Mouse (Mus musculus): ENCODE results near the gene Gm49450. TPM values are rescaled to one million over a fixed set of nuclear protein-coding genes. Genes with fewer than 3 reads are reported as not detected.
A peak's percentile ranks its signal among the peaks of the same experiment; 100 is the strongest.
"Not testable (repeated sequence)": the region's sequence is repeated elsewhere in the genome, so short reads cannot be mapped to it uniquely, and the experiment has no call there.

Gene Gm49450
- polyA plus RNA-seq, 1 experiment from 2014 or later = not detected

DNA sequence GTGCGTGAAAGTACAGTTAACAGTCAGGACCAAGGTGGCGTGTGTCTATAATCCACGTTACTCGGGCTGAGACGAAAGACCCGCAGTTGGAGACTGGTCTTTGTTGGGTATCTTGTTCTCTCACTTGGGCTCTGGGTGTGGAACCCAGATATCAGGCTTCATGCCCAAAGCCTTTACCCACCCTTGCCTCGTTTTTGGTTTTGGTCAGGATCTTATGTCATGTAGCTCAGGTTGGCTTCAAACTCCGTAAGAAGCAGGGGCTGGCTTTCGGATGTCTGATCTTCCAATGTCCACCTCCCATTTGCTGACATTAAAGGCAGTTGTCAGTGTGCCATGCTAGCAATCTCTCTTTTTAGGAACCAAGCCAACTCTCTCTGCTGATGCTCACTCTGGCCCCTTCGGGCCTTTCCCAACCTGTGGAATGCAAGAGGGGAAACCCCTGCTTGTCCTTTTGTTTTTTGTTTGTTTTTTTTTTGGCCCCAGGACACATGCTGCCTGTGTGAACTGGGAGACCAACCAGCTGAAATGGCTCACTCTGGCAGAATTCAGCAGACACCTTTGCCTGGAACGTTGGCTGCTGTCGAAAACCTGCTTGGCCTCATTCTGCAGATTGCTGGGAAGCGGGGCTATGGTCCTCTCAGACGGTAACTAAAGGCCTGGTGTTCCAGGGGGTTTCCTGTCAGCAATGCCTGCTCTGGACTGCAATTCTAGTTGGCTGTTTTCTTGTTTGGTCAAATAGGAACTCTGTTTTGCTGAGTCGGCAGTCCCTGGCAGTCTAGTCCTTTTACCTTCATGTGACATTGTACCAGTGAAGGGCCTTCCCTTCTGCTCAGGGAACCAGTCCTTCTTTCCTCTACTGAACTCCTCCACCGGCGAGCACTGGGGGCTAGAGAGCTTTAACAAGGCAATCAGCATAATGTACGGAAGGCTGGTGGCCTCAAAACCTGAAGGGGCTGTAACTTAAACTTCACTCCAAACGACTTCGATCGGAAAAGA, 23.7 kb upstream of the Gm49450 start:
- peak overlapping the region; percentile 16; the same call in 1 of the 2 replicates for H3K27ac ChIP-seq (ENCODE audit: low read length)
- no peak for ATAC-seq (ENCODE audit: insufficient read depth, low FRiP score)

DNA sequence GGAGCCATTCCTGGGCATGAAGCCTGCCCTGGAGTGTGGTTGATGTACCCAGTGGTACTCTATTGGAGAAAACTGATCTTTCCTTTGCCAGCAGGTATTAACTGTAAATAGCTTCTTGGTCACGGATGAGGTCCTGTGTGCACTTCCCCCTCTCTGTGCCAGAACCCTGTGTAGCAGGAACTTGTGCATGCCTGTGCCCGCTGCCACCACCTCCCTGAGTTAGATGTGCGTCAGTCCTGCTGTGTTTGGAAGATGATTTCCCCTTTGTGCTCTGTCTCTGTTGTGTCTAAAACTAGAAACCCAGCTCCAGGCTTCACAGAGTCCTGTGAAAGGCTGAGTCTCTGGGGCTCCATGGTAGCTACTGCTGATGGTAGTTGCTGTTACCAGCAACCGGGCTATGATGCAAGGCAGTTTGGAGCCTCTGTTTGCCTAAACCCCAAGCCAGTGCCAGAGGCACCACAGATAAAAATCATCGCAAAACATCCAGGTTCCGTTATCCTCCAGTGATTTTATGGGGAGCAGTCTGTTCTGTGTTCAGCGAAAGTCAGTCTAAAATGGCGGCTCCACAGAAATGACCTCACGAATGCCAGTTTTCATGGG, 19.8 kb upstream of the Gm49450 start:
- 83% methylated on average over 9 of the region's 9 CpGs for WGBS
- ATAC-seq (ENCODE audit: insufficient read depth, low FRiP score) = no peak
- H3K4me2 ChIP-seq (ENCODE audit: low read depth, low read length) = no peak overlapping the region
- no peaks in the 10 kb centered on the region for H3K36me3 ChIP-seq (ENCODE audit: control insufficient read depth, insufficient read depth, low read length)
- no peak overlapping the region for H3K27ac ChIP-seq (ENCODE audit: low read length)
- H3K9me3 ChIP-seq (replicated peaks; ENCODE audit: control insufficient read depth, low read length) = no peaks in the 10 kb centered on the region
- H3K4me3 ChIP-seq (replicated peaks; ENCODE audit: low read length) = no peak overlapping the region
- peaks cover 16% of the 10 kb centered on the region for H3K4me1 ChIP-seq (ENCODE audit: control insufficient read depth, insufficient read depth, low read length)
- no peaks in the 10 kb centered on the region for H3K27me3 ChIP-seq (ENCODE audit: control insufficient read depth, insufficient read depth, low read length)
- no peak overlapping the region for H3K9ac ChIP-seq (ENCODE audit: low read length)

More for the DNA sequence above, 23.7 kb upstream of the Gm49450 start:
- H3K4me3 ChIP-seq (replicated peaks; ENCODE audit: low read length) = no peak overlapping the region
- no peaks in the 10 kb centered on the region for H3K27me3 ChIP-seq (ENCODE audit: control insufficient read depth, insufficient read depth, low read length)
- no peak overlapping the region for H3K4me2 ChIP-seq (ENCODE audit: low read depth, low read length)
- H3K9me3 ChIP-seq (replicated peaks; ENCODE audit: control insufficient read depth, low read length) = no peaks in the 10 kb centered on the region
- peaks cover 6% of the 10 kb centered on the region for H3K4me1 ChIP-seq (ENCODE audit: control insufficient read depth, insufficient read depth, low read length)
- H3K9ac ChIP-seq (ENCODE audit: low read length) = 0 out of 2 replicates have a peak overlapping the region, but pooled peaks have one; percentile 41
- H3K36me3 ChIP-seq (ENCODE audit: control insufficient read depth, insufficient read depth, low read length) = no peaks in the 10 kb centered on the region
- WGBS = 69% methylated on average over 21 of the region's 21 CpGs

- H3K27me3 ChIP-seq (ENCODE audit: control insufficient read depth, insufficient read depth, low read length); H3K36me3 ChIP-seq (ENCODE audit: control insufficient read depth, insufficient read depth, low read length); H3K27ac ChIP-seq (ENCODE audit: low read length); H3K9me3 ChIP-seq (replicated peaks; ENCODE audit: control insufficient read depth, low read length); H3K4me2 ChIP-seq (ENCODE audit: low read depth, low read length); H3K9ac ChIP-seq (ENCODE audit: low read length); ATAC-seq (ENCODE audit: insufficient read depth, low FRiP score); H3K4me3 ChIP-seq (replicated peaks; ENCODE audit: low read length): not testable (repeated sequence)
- peaks cover 11% of the 10 kb centered on the region for H3K4me1 ChIP-seq (ENCODE audit: control insufficient read depth, insufficient read depth, low read length)
- 66% methylated on average over 15 of the region's 15 CpGs for WGBS
Observed at GRCm38 (mm10) chr15:98971576-98972320, 18.4 kb upstream of the Gm49450 start.

DNA sequence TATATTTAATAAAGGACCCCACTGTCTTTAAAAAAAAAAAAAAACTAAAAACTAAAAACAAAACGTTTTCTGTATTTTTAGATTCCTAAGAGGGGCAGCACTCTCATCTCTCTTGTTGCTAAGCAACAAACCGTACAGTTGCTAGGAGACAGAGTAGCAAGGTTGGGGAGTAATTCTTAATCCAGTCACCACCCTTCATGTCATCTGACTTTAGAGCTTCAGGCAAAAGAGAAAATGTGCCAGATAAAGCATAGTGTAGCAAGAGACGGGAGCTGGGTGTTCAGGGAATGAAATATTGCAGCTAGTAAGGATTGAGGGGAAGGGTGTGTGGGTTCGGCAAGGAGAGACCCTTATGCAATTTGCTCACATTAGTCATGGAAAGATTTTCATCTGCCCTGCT, 17.8 kb upstream of the Gm49450 start:
- Histone ChIP-seq H3K27ac (ENCODE audit: low read length) (no peak overlapping the region), H3K4me3 (replicated peaks; ENCODE audit: low read length) (no peak overlapping the region), H3K4me2 (ENCODE audit: low read depth, low read length) (no peak overlapping the region), H3K27me3 (ENCODE audit: control insufficient read depth, insufficient read depth, low read length) (no peaks in the 10 kb centered on the region), H3K9me3 (replicated peaks; ENCODE audit: control insufficient read depth, low read length) (no peaks in the 10 kb centered on the region), H3K9ac (ENCODE audit: low read length) (no peak overlapping the region), H3K36me3 (ENCODE audit: control insufficient read depth, insufficient read depth, low read length) (no peaks in the 10 kb centered on the region), H3K4me1 (ENCODE audit: control insufficient read depth, insufficient read depth, low read length) (peaks cover 11% of the 10 kb centered on the region)
- 37% methylated on average over 4 of the region's 4 CpGs for WGBS
- ATAC-seq (ENCODE audit: insufficient read depth, low FRiP score) = no peak

DNA sequence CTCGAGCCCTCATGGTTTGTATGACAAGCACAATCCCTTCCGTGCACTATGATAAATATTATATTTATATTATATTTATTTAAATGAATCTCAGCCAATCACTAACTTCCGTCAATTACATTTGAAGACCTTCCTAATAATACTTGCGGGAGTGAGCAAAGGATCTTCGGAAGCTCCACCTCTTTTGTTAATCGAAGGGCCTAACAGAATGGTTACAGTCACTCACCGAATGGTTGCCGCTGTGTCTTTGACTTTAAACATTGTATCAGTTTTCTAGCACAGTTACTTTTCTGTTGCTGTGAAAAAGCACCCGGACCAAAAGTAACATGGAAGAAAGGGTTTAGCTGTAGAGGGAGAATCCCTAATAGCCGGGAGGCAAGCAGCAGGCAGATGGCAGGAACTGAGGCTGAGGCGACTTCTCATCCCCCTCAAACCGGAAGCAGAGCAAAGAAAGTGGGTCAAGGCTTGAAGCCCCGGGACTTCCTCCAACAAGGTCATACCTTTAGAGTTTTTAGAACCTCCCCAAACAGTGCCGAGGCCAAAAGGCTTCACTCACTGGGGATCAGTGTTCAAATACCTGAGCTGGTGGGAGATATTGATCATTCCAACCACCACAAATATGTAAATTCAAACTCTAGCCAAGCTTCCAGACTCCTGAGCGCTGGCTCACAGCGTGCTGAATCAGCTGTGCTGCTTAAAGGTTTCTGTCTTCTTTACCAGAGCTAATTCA, 16.2 kb upstream of the Gm49450 start:
- no peak overlapping the region for H3K4me3 ChIP-seq (replicated peaks; ENCODE audit: low read length)
- no peaks in the 10 kb centered on the region for H3K9me3 ChIP-seq (replicated peaks; ENCODE audit: control insufficient read depth, low read length)
- H3K27ac ChIP-seq (ENCODE audit: low read length) = peak overlapping the region; percentile 70
- WGBS = 19% methylated on average over 16 of the region's 16 CpGs
- H3K4me1 ChIP-seq (ENCODE audit: control insufficient read depth, insufficient read depth, low read length) = peaks cover 11% of the 10 kb centered on the region
- ATAC-seq (ENCODE audit: insufficient read depth, low FRiP score) = no peak
- 0 out of 2 replicates have a peak overlapping the region, but pooled peaks have one; percentile 27 for H3K4me2 ChIP-seq (ENCODE audit: low read depth, low read length)
- H3K9ac ChIP-seq (ENCODE audit: low read length) = 0 out of 2 replicates have a peak overlapping the region, but pooled peaks have one; percentile 46
- no peaks in the 10 kb centered on the region for H3K27me3 ChIP-seq (ENCODE audit: control insufficient read depth, insufficient read depth, low read length)
- H3K36me3 ChIP-seq (ENCODE audit: control insufficient read depth, insufficient read depth, low read length) = no peaks in the 10 kb centered on the region

- H3K4me1 ChIP-seq (ENCODE audit: control insufficient read depth, insufficient read depth, low read length) = peaks cover 11% of the 10 kb centered on the region
- no peaks in the 10 kb centered on the region for H3K9me3 ChIP-seq (replicated peaks; ENCODE audit: control insufficient read depth, low read length)
- H3K9ac ChIP-seq (ENCODE audit: low read length) = peak overlapping the region; percentile 46; the same call in 1 of the 2 replicates
- peak overlapping the region; percentile 27; the same call in 1 of the 2 replicates for H3K4me2 ChIP-seq (ENCODE audit: low read depth, low read length)
- peak overlapping the region; percentile 70 for H3K27ac ChIP-seq (ENCODE audit: low read length)
- no peaks in the 10 kb centered on the region for H3K27me3 ChIP-seq (ENCODE audit: control insufficient read depth, insufficient read depth, low read length)
- 15% methylated on average over 12 of the region's 12 CpGs for WGBS
- H3K4me3 ChIP-seq (replicated peaks; ENCODE audit: low read length) = no peak overlapping the region
- no peaks in the 10 kb centered on the region for H3K36me3 ChIP-seq (ENCODE audit: control insufficient read depth, insufficient read depth, low read length)
- ATAC-seq (ENCODE audit: insufficient read depth, low FRiP score) = peak; percentile 50; the same call in 1 of the 2 replicates
Observed at GRCm38 (mm10) chr15:98968701-98969371, 15.5 kb upstream of the Gm49450 start.

DNA sequence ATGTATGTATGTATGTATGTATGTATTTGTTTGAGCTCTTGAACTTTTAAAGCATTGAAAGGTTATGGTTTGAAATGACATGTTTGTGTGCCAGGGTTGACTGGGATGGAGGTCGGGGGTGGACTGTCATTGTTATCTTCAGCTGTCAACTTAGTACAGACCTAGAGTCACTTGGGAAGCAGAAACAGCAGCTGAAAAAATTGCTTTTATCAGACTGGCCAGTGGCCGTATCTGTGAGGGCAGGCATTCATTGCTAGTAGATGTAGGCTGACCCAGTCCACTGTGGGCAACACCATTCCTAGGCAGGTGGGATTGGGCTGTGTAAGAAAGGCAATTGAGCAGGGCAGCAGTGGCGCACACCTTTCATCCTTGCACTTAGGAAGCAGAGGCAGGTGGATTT, 6.2 kb upstream of the Gm49450 start:
- 71% methylated on average over 3 of the region's 3 CpGs for WGBS
- no peak for ATAC-seq (ENCODE audit: insufficient read depth, low FRiP score)
- Histone ChIP-seq H3K4me1 (ENCODE audit: control insufficient read depth, insufficient read depth, low read length) (no peaks in the 10 kb centered on the region), H3K9ac (ENCODE audit: low read length) (no peak overlapping the region), H3K27ac (ENCODE audit: low read length) (no peak overlapping the region), H3K4me2 (ENCODE audit: low read depth, low read length) (no peak overlapping the region), H3K4me3 (replicated peaks; ENCODE audit: low read length) (no peak overlapping the region), H3K36me3 (ENCODE audit: control insufficient read depth, insufficient read depth, low read length) (no peaks in the 10 kb centered on the region), H3K9me3 (replicated peaks; ENCODE audit: control insufficient read depth, low read length) (no peaks in the 10 kb centered on the region), H3K27me3 (ENCODE audit: control insufficient read depth, insufficient read depth, low read length) (no peaks in the 10 kb centered on the region)

DNA sequence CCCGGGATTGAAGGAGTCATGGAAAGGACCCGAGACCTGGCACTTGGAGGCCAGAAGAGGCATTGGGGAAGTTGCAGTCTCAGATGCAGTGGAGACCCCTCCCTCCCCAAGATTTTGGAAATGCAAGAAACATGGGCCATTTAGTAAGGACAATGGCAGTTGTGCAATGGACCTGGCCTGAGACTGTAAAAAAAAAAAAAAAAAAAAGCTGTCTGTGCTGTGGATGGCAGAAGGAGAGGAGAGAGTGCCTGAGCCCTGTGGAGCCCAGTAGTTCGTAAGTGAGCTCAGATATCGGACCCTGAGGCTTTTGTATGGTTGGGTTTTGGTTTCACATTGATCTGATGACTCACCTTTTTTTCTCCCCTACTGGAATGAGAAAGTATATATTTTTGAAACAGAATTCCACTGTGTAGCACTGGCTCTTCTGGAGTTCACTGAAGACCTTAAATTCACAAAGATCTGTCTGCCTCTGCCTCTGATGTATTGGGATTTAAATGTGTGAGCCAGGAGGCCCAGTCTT, 5.6 kb upstream of the Gm49450 start:
- no peak overlapping the region for H3K27ac ChIP-seq (ENCODE audit: low read length)
- H3K4me1 ChIP-seq (ENCODE audit: control insufficient read depth, insufficient read depth, low read length) = no peaks in the 10 kb centered on the region
- no peaks in the 10 kb centered on the region for H3K36me3 ChIP-seq (ENCODE audit: control insufficient read depth, insufficient read depth, low read length)
- no peak overlapping the region for H3K4me2 ChIP-seq (ENCODE audit: low read depth, low read length)
- no peak overlapping the region for H3K9ac ChIP-seq (ENCODE audit: low read length)
- no peaks in the 10 kb centered on the region for H3K27me3 ChIP-seq (ENCODE audit: control insufficient read depth, insufficient read depth, low read length)
- WGBS = 80% methylated on average over 4 of the region's 4 CpGs
- H3K9me3 ChIP-seq (replicated peaks; ENCODE audit: control insufficient read depth, low read length) = no peaks in the 10 kb centered on the region
- no peak overlapping the region for H3K4me3 ChIP-seq (replicated peaks; ENCODE audit: low read length)
- no peak for ATAC-seq (ENCODE audit: insufficient read depth, low FRiP score)

Data from stomach, embryonic 16.5 days (tissue).